Mouse (Mus musculus) kidney, embryonic 14.5 days (tissue): Measurements from ENCODE around the gene Lpo. TPM values are rescaled to one million over a fixed set of nuclear protein-coding genes. Genes with fewer than 3 reads are reported as not detected.

ENCODE experiments used
- ATAC-seq: fragments of 200-750 bp; cut with Nextera tagmentation; 2 replicates; pipeline ENCODE4 v1.8.0; 2017; ENCODE audit warnings: moderate number of reproducible peaks, mild to moderate bottlenecking, moderate TSS enrichment, moderate library complexity; ENCODE audit not compliant: low FRiP score, low TSS enrichment
- H3K27ac ChIP-seq: fragments of 300-500 bp; sonication (generic); 2 replicates; pipeline ENCODE4 v1.5.1; 2014; ENCODE audit warnings: low read depth, mild to moderate bottlenecking, low read length, moderate library complexity, mixed read lengths
- H3K27me3 ChIP-seq: fragments of 300-500 bp; sonication (generic); 2 replicates; pipeline ENCODE4 v1.6.1; 2014; ENCODE audit warnings: mild to moderate bottlenecking, low read length; ENCODE audit not compliant: control insufficient read depth, insufficient read depth
- H3K36me3 ChIP-seq: fragments of 300-500 bp; sonication (generic); 2 replicates; pipeline ENCODE4 v1.6.1; 2014; ENCODE audit warnings: low read length, mixed read lengths; ENCODE audit not compliant: control insufficient read depth, insufficient read depth
- H3K4me1 ChIP-seq: fragments of 300-500 bp; sonication (generic); 2 replicates; pipeline ENCODE4 v1.6.1; 2014; ENCODE audit warnings: low read length, mixed read lengths; ENCODE audit not compliant: control insufficient read depth, insufficient read depth
- H3K4me2 ChIP-seq: fragments of 300-500 bp; sonication (generic); replicated peaks from 2 replicates; pipeline ENCODE4 v1.6.1; 2014; ENCODE audit warnings: low read depth, mild to moderate bottlenecking, low read length
- H3K4me3 ChIP-seq: fragments of 300-500 bp; sonication (generic); 2 replicates; pipeline ENCODE4 v1.5.1; 2014; ENCODE audit warnings: mild to moderate bottlenecking, low read length
- H3K9ac ChIP-seq: fragments of 300-500 bp; sonication (generic); 2 replicates; pipeline ENCODE4 v1.6.1; 2014; ENCODE audit warnings: low read depth, mild to moderate bottlenecking, low read length, moderate library complexity
- H3K9me3 ChIP-seq: fragments of 300-500 bp; sonication (generic); 2 replicates; pipeline ENCODE4 v1.6.1; 2016; ENCODE audit warnings: low read length; ENCODE audit not compliant: control insufficient read depth
- WGBS: fragments of 180-500 bp; shearing (Covaris S2); extraction: QIAGEN DNeasy Blood & Tissue Kit; methylation state at CpG from one replicate; pipeline ENCODE4 v1.1.7; 2014; 5-methylcytosine and 5-hydroxymethylcytosine counted together
- polyA plus RNA-seq: library from polyadenylated mRNA; unstranded; fragments of >200 nt; fragmentation: Nextera tagmentation; extraction: Ambion mirVana; gene quantifications from 2 replicates; pipeline ENCODE4 v1.2.1, GENCODE M21; 2014

The Lpo gene
- polyA plus RNA-seq, 1 experiment from 2014 or later: not detected

DNA sequence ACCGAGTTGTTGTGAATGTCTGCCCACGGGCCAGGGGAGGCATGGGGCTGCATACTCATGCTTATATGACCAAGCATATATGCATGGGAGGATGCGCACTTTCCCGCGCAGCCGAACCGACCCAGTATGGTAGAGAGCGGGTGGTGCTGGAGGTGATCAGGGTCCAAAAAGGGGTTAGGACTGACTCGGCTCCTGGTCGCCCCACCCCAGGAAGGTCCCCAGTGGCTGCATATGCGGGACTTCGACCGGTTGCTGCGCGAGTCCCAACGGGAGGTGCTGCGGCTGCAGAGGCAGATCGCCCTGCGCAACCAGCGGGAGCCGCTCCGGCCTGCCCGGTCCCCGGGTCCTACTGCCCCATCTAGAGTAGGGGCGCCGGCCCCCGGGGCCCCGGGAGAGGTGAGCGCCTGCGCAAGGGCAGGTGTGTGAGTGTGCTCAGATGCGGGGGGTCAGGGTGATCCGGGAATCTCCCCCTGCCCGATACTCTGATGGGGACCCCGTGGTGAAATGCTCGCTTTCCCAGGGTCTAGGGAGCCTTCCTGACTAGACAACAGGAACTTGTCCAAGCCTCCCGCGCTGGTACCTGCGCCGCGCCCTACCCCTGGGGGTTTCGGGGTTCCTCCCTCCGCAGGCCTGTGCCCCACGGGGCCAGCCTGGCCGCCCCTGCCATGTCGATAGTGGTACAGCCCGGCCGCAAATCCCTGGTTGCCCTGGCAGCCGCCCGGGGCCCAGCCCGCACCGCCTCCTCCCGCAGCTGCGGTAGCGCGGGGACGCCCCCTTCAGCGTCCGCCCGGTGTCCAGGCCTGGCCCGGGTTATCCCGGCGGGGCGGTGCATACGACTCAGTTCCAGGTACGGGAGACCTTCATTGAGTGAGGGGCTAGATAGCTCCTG lies 63.9 kb downstream of the Lpo start:
- peaks cover 60% of the 10 kb centered on the region for H3K27me3 ChIP-seq
- H3K9ac ChIP-seq: peak overlapping the region; percentile 63
- H3K4me2 ChIP-seq: peak overlapping the region; percentile 90
- no peak overlapping the region for H3K27ac ChIP-seq
- under 1% methylated on average over 65 of the region's 65 CpGs for WGBS
- peak overlapping the region; percentile 40 for H3K4me3 ChIP-seq
- H3K4me1 ChIP-seq: peaks cover 6% of the 10 kb centered on the region; the same call in 1 of the 2 replicates
- ATAC-seq: peak; percentile 37
- no peaks in the 10 kb centered on the region for H3K9me3 ChIP-seq
- H3K36me3 ChIP-seq: no peaks in the 10 kb centered on the region

DNA sequence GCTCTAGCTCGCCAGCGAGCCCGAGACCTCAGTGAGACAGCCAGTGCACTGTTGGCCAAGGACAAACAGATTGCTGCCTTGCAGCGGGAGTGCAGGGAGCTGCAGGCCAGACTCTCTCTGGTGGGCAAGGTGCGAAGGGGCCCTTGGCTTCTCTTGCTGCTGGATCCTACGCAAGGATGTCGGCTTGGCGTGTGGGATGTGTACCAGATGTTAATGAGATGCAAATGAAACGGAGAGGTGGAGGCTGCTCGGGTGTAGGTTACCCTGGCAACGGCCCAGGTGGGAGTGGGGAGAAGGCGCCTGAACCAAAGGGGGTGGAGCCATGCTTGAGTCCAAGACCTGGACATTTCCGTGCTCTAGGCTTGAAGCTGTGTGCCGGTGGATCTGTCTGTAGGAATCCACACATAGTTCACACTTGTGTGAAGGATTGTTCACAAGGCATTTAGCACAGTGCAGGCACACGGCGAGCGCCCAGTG lies 64.5 kb downstream of the Lpo start:
- Histone ChIP-seq H3K9me3 (no peaks in the 10 kb centered on the region), H3K27me3 (peaks cover 62% of the 10 kb centered on the region), H3K4me2 (peak overlapping the region; percentile 90), H3K9ac (peak overlapping the region; percentile 63; the same call in 1 of the 2 replicates), H3K36me3 (no peaks in the 10 kb centered on the region), H3K4me1 (peaks cover 6% of the 10 kb centered on the region; the same call in 1 of the 2 replicates), H3K4me3 (peak overlapping the region; percentile 40), H3K27ac (no peak overlapping the region)
- under 1% methylated on average over 17 of the region's 17 CpGs for WGBS
- peak; percentile 53 for ATAC-seq

DNA sequence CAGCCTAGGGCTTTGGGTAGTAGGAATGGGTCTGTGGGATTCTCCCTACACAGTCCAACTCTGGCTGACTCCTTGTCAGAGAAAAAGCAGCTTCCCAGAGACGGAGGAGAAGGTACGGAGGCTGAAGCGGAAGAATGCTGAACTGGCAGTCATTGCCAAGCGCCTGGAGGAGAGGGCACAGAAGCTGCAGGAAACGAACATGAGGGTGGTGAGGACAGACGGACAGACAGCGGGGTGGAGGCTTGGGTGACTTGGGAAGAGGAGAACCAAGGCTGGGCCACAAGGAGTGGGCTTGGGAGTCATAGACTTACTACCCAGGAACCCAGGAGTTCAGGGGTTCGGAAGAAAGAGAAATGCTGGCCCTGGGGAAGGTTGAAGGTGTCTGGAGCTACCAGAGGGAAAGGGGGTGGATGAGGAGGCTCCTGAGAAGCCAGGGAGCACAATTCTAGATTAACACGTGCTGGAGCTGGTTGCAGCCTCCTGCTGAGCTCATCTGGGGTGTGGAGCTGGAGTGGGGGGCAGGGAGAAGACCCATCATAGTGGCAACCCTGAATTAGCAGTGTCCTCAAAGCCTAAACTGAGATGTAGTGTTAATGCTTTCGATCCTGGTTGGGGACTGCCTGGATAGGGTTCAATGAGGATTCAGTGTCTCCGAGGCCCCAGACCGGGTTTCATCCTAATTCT lies 65.2 kb downstream of the Lpo start:
- no peak overlapping the region; the same call in 1 of the 2 replicates for H3K4me3 ChIP-seq
- H3K9ac ChIP-seq: no peak overlapping the region
- no peaks in the 10 kb centered on the region for H3K36me3 ChIP-seq
- H3K27ac ChIP-seq: no peak overlapping the region
- ATAC-seq: no peak
- 49% methylated on average over 12 of the region's 12 CpGs for WGBS
- peaks cover 62% of the 10 kb centered on the region for H3K27me3 ChIP-seq
- no peaks in the 10 kb centered on the region for H3K9me3 ChIP-seq
- peaks cover 6% of the 10 kb centered on the region; the same call in 1 of the 2 replicates for H3K4me1 ChIP-seq
- H3K4me2 ChIP-seq: no peak overlapping the region

DNA sequence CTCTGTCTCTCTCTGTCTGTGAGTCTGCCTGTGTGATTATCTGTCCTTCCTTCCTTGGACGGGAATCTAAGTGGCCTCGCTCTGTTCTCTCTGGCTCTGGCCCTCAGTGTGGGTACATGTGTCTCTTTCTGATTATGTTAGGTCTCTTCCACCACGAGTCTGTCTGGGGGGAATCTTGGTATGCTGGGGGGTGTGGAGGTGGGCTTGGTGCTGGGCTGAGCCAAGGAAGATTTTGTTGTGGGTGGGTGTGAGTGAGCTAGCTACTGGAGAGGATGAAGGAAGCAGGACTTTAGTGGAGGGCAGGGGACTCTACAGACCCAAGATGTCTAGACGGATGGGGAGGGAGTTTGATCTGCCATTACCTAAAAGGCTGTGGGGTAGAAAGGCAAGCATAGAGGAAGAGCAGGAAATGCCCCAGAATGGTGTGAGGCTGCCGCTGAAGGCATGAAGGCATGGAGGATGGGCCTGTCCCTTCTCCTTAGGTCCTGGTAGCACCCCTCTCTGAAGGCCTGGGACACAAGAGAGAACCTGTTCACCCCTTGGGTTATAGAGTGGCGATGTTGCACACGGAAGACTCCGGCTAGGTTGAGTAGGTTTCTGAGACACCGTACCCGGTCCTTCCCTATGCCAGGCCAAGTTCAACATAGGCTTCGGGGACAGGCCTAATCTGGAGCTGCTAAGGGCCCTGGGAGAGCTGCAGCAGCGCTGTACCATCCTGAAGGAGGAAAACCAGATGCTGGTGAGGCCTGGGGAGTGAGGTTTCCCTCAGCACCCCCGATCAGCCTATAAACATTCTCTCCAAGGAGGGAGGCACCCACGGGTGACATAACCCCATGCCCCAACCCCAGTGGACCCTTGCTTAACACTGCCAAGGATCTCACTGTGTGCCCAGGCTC lies 66.0 kb downstream of the Lpo start:
- Histone ChIP-seq H3K9me3 (no peaks in the 10 kb centered on the region), H3K4me2 (no peak overlapping the region), H3K4me3 (no peak overlapping the region), H3K27ac (no peak overlapping the region), H3K4me1 (peaks cover 6% of the 10 kb centered on the region; the same call in 1 of the 2 replicates), H3K36me3 (no peaks in the 10 kb centered on the region), H3K9ac (no peak overlapping the region), H3K27me3 (peaks cover 62% of the 10 kb centered on the region)
- no peak for ATAC-seq
- 78% methylated on average over 14 of the region's 14 CpGs for WGBS

DNA sequence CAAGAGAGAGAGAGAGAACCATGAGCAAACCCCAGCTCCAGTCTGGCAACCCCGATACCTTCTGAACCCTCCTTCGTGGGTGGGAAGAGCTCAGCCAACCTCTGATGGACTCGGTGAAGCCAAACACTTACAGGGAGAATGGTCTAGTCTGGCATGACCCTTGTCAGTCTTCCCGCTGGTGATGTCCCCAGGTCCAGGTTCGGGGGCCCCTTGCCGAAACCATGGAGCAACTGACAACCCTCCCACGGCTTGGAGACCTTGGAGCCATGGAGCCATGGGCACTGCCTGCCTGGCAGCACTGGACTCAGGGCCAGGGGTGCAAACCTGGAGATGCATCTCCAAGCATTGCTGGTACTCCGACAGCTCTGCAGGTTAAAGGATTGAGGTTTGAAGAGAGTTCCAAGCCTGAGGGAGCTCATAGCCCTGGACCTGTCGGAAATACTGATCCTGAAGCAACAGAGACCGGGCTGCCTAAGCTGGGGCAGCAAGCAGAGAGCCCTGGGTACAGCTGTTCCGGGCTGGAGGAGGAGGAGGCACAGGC lies 66.8 kb downstream of the Lpo start:
- Histone ChIP-seq H3K9ac (no peak overlapping the region), H3K4me1 (peaks cover 9% of the 10 kb centered on the region; the same call in 1 of the 2 replicates), H3K27ac (no peak overlapping the region), H3K27me3 (peaks cover 62% of the 10 kb centered on the region), H3K9me3 (no peaks in the 10 kb centered on the region), H3K36me3 (no peaks in the 10 kb centered on the region), H3K4me2 (no peak overlapping the region), H3K4me3 (no peak overlapping the region)
- ATAC-seq: no peak
- WGBS: 65% methylated on average over 11 of the region's 11 CpGs

DNA sequence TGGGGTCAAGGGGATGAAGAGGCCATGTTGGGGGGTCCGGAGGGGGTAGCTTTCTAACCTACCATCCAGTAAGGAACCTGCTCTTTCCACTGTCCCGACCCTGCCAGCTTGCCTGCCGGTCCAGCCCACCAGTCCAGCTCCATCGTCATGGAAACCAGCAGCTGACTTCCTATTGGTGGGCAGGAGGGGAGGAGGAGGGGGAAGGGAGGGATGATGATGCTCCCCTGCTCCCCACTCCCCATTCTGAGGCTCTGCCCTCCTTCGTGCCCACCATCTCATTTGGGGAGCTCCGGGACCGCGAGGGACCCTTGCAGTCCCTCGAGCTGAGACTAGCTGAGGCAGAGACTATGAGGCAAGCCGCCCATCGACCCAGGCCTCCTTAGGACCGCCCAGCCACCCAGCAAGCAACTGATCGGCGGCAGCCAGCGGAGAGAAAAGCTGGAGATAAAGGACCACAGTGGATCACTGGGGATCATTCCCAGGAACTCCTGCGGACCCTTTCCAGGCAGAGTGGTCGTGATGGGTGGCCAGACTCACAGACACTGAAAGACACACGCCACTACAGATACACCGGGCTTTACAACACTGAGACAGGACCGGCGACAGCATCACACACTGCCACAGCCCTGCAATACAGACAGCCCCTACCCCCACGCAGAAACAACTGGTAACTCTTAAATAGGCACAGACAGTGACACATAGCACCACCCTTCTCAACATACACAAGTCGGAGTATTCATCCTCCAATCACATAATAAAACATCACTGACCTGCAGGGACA lies 67.6 kb downstream of the Lpo start, which contains the start of gene Tspoap1:
Gene Tspoap1, plus strand, starts transcription at position 241 of the 781 bp plus-strand sequence.
- peaks cover 9% of the 10 kb centered on the region; the same call in 1 of the 2 replicates for H3K4me1 ChIP-seq
- no peak within 1 kb of the TSS for H3K9ac ChIP-seq
- no peaks in the 10 kb centered on the region for H3K9me3 ChIP-seq
- no peak within 1 kb of the TSS for H3K27ac ChIP-seq
- ATAC-seq: no peak
- H3K4me2 ChIP-seq: no peak within 1 kb of the TSS
- H3K27me3 ChIP-seq: peaks cover 57% of the 10 kb centered on the region
- H3K36me3 ChIP-seq: no peaks in the 10 kb centered on the region
- 7% methylated on average over 23 of the region's 23 CpGs for WGBS
- no peak within 1 kb of the TSS for H3K4me3 ChIP-seq

DNA sequence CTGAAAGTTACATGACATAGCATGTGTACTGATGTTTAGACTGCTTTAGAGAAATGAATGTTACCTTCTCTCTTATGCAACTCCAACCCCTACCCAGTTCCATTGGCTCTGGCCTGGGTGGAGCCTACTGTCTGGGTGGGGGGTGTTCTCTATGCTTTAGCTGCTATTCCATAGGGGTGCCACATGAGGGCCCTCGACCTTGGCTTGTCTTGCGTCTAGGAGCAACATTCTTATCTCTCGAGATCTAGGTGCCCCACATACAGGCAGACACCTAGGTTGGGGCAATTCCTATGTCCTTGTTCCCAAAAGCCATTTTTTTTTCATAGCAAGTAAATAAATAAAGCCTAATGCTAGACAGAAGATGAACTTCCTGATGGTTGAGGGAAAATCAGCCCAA lies 68.5 kb downstream of the Lpo start:
- Histone ChIP-seq H3K27ac (no peak overlapping the region), H3K9me3 (no peaks in the 10 kb centered on the region), H3K36me3 (no peaks in the 10 kb centered on the region), H3K9ac (no peak overlapping the region), H3K4me2 (no peak overlapping the region), H3K4me1 (peaks cover 10% of the 10 kb centered on the region; the same call in 1 of the 2 replicates), H3K27me3 (peaks cover 48% of the 10 kb centered on the region), H3K4me3 (no peak overlapping the region)
- WGBS: 1% methylated on average over 3 of the region's 3 CpGs
- ATAC-seq: no peak
